Mouse (Mus musculus): ENCODE measurements around the gene Habp4.

DNA sequence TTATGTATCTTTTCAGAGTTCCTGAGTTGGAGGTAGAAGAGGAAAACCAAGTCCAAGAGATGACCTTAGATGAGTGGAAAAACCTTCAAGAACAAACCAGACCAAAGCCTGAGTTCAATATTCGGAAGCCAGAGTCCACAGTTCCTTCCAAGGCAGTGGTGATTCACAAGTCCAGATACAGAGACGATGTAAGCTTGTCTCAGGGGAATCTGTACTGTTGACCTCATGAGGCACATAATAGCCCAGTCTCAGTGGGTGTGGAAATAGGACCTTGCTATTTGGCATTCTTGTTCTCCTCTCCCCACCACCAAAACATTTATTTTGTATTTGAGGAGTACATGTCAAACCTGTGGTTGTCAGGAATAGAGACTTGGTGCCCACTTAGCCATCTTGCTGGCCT lies 20.5 kb downstream of the Habp4 start:
- TF ChIP-seq POLR2A (IDR thresholded peaks at IDR 0.05; ENCODE audit: control insufficient read depth, low read depth, low read length) (no peak), CTCF (IDR thresholded peaks at IDR 0.05; ENCODE audit: control insufficient read depth, insufficient read depth, insufficient replicate concordance, low read depth, low read length) (no peak)

All from testis, adult 2 months (tissue).